Mouse (Mus musculus) liver, postnatal 0 days (tissue): ENCODE results near the gene Fut7. TPM values are rescaled to one million over a fixed set of nuclear protein-coding genes. Genes with fewer than 3 reads are reported as not detected.

ENCODE experiments used
- ATAC-seq: fragments of 200-750 bp; cut with Nextera tagmentation; 2 replicates; pipeline ENCODE4 v1.8.0; 2017; ENCODE audit warnings: mild to moderate bottlenecking, moderate library complexity
- DNase-seq: peaks from one replicate; pipeline ENCODE4 v3.0.0-alpha.2; 2016
- H3K27ac ChIP-seq: fragments of 300-500 bp; sonication (generic); 2 replicates; pipeline ENCODE4 v1.5.1; 2014; ENCODE audit warnings: antibody characterized with exemption, moderate library complexity, mild to moderate bottlenecking, low read depth
- H3K27me3 ChIP-seq: fragments of 300-500 bp; sonication (generic); 2 replicates; pipeline ENCODE4 v1.6.1; 2014; ENCODE audit warnings: low read length, control low read depth, mixed read lengths; ENCODE audit not compliant: insufficient read depth
- H3K36me3 ChIP-seq: fragments of 300-500 bp; sonication (generic); replicated peaks from 2 replicates; pipeline ENCODE4 v1.6.1; 2014; ENCODE audit warnings: mild to moderate bottlenecking, control low read depth, low read length, moderate library complexity, mixed read lengths; ENCODE audit not compliant: insufficient read depth
- H3K4me1 ChIP-seq: fragments of 300-500 bp; sonication (generic); 2 replicates; pipeline ENCODE4 v1.6.1; 2014; ENCODE audit warnings: antibody characterized with exemption, mild to moderate bottlenecking, control low read depth; ENCODE audit not compliant: insufficient read depth
- H3K4me2 ChIP-seq: fragments of 300-500 bp; sonication (generic); 2 replicates; pipeline ENCODE4 v1.6.1; 2014; ENCODE audit warnings: low read depth, mild to moderate bottlenecking, low read length, moderate library complexity, mixed read lengths
- H3K4me3 ChIP-seq: fragments of 300-500 bp; sonication (generic); 2 replicates; pipeline ENCODE4 v1.5.1; 2014; ENCODE audit warnings: low read depth, low read length
- H3K9ac ChIP-seq: fragments of 300-500 bp; sonication (generic); replicated peaks from 2 replicates; pipeline ENCODE4 v1.6.1; 2014; ENCODE audit warnings: mild to moderate bottlenecking, moderate library complexity
- H3K9me3 ChIP-seq: fragments of 300-500 bp; sonication (generic); 2 replicates; pipeline ENCODE4 v1.6.1; 2016; ENCODE audit warnings: mild to moderate bottlenecking, control low read depth, low read length, mixed read lengths
- CTCF ChIP-seq: sonication (generic); IDR thresholded peaks from 2 replicates; pipeline ENCODE4 v1.5.1; 2016; ENCODE audit warnings: antibody characterized with exemption, low read depth
- EP300 ChIP-seq: IDR thresholded peaks from 2 replicates; pipeline ENCODE4 v1.6.1; 2016; ENCODE audit warnings: antibody characterized with exemption, low read depth, mild to moderate bottlenecking
- WGBS: fragments of 180-500 bp; shearing (Covaris S2); extraction: QIAGEN DNeasy Blood & Tissue Kit; methylation state at CpG from one replicate; pipeline ENCODE4 v1.1.7; 2014; ENCODE audit not compliant: insufficient replicate concordance; 5-methylcytosine and 5-hydroxymethylcytosine counted together
- microRNA-seq: library from miRNA; unstranded; fragments of <30 nt; microRNA quantifications from one replicate; pipeline ENCODE4, GENCODE M21; 2016
- polyA plus RNA-seq: library from polyadenylated mRNA; unstranded; fragments of >200 nt; fragmentation: Nextera tagmentation; extraction: Ambion mirVana; gene quantifications from 2 replicates; pipeline ENCODE4 v1.2.1, GENCODE M21; 2015

Fut7 gene
- polyA plus RNA-seq, 1 experiment from 2014 or later: 0.78 TPM

- peaks cover 10% of the 10 kb centered on the region; the same call in 1 of the 2 replicates for H3K4me1 ChIP-seq
- H3K9me3 ChIP-seq: no peaks in the 10 kb centered on the region
- H3K4me2 ChIP-seq: no peak overlapping the region
- H3K27me3 ChIP-seq: no peaks in the 10 kb centered on the region
- TF ChIP-seq CTCF (no peak), EP300 (no peak)
- no peak for DNase-seq
- H3K27ac ChIP-seq: no peak overlapping the region
- ATAC-seq: no peak
- H3K36me3 ChIP-seq: no peaks in the 10 kb centered on the region
- 67% methylated on average over 14 of the region's 14 CpGs for WGBS
- H3K4me3 ChIP-seq: no peak overlapping the region
- no peak overlapping the region for H3K9ac ChIP-seq
Observed at GRCm38 (mm10) chr2:25467606-25468303, 44.7 kb downstream of the Fut7 start.

DNA sequence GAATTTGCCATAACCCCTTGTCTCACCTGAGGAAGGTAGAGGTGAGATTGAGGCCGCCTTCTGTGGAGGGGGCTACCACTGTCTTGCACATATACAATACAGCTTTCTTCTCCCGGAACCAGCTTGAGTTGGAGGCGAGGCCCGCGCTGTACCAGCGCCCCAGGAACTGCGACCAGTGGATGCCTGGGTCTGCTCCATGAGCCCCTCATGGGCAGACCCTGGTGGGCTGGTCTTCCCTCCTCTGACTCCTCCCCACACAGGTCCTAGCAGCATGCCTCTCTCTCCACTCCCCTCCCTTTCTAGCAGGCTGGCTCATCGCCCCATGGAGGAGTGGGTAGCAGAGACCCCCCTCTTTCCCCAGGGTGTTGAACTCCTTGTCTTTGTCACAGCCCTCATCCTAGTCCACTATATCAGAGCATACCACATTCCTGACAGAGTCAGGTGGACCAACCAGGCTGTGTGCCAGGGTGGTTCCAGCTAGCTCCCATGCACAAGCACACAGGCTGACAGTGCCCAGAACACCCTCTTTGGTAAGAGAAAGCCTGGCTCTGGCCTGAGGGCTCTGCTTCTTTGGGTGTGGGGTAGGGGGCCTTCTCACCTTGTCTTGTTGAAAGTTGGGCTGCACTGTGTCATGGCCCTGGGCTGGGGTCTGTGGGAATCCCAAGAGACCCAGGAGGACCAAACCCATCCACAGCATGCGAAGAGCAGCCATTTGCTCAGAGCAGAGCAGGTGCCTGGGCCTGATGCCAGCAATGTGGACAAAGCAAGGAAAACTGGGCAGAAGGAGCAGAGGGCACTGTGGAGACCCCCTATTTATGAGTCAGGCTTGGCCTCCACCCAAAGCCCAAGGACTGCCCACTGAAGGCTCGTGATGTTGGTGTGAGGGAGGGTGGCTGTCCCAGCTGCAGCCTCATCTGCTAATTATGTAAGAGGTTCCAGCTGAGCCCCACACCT is 46.2 kb downstream of the Fut7 start:
- no peak overlapping the region for H3K4me2 ChIP-seq
- TF ChIP-seq CTCF (no peak), EP300 (no peak)

GRCm38 (mm10) chr2:25469969-25470368 is 46.9 kb downstream of the Fut7 start, which contains the start of gene Ptgds:
Gene Ptgds, minus strand, starts transcription at chr2:25470046.
- Histone ChIP-seq H3K27ac (no peak within 1 kb of the TSS), H3K36me3 (no peaks in the 10 kb centered on the region), H3K27me3 (no peaks in the 10 kb centered on the region), H3K4me2 (no peak within 1 kb of the TSS), H3K9ac (no peak within 1 kb of the TSS), H3K4me3 (no peak within 1 kb of the TSS), H3K4me1 (peaks cover 5% of the 10 kb centered on the region; the same call in 1 of the 2 replicates), H3K9me3 (no peaks in the 10 kb centered on the region)
- TF ChIP-seq EP300 (no peak), CTCF (no peak)
- WGBS: 67% methylated on average over 6 of the region's 6 CpGs
- ATAC-seq (no peak), DNase-seq (no peak)

More for the DNA sequence above, 46.2 kb downstream of the Fut7 start:
- DNase-seq (no peak), ATAC-seq (no peak)
- Histone ChIP-seq H3K4me1 (peaks cover 10% of the 10 kb centered on the region; the same call in 1 of the 2 replicates), H3K9me3 (no peaks in the 10 kb centered on the region), H3K27ac (no peak overlapping the region), H3K36me3 (no peaks in the 10 kb centered on the region), H3K9ac (no peak overlapping the region), H3K27me3 (no peaks in the 10 kb centered on the region), H3K4me3 (no peak overlapping the region)
- 62% methylated on average over 10 of the region's 10 CpGs for WGBS

DNA sequence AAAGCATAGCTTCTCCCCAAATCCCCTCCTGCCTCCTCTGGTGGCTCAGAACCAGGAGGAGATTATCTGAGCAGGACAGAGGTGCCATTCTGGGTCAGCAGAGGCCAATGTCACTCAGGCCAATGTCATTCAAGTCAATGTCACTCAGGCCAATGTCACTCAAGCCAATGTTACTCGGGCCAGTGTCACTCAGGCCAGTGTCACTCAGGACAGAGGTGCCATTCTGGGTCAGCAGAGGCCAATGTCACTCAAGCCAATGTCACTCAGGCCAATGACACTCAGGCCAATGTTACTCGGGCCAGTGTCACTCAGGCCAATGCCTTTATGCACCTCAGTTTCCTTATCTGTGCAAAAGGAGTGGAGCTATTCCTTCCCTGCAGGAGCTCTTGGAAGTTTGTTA is 49.5 kb downstream of the Fut7 start:
- no peak overlapping the region for H3K27ac ChIP-seq
- no peak for TF ChIP-seq EP300
- TF ChIP-seq CTCF: no peak
- H3K4me2 ChIP-seq: no peak overlapping the region
- no peaks in the 10 kb centered on the region for H3K9me3 ChIP-seq
- no peaks in the 10 kb centered on the region for H3K27me3 ChIP-seq
- ATAC-seq: peak; percentile 81
- DNase-seq: no peak
- H3K4me3 ChIP-seq: no peak overlapping the region
- H3K36me3 ChIP-seq: no peaks in the 10 kb centered on the region
- H3K4me1 ChIP-seq: no peaks in the 10 kb centered on the region
- H3K9ac ChIP-seq: no peak overlapping the region
- 81% methylated on average over 2 of the region's 2 CpGs for WGBS

Small RNAs within 50 kb of the gene (microRNA-seq; reads per million reads assigned to microRNA genes)
- gene Mir3087: not detected

Other genes starting within 250 kb of the Fut7 start
- gene Nrarp, start 242.5 kb upstream of the Fut7 start, polyA plus RNA-seq: 1.3 and 1.7 TPM in 2 replicates
- 5.4 and 6.0 TPM in 2 replicates for gene Tor4a, start 226.4 kb upstream of the Fut7 start, polyA plus RNA-seq
- gene Nelfb, start 211.8 kb upstream of the Fut7 start, polyA plus RNA-seq: 19.3 and 22.3 TPM in 2 replicates
- not detected in 2 replicates for gene Stpg3, start 208.6 kb upstream of the Fut7 start, polyA plus RNA-seq
- gene Fam166a, start 204.5 kb upstream of the Fut7 start, polyA plus RNA-seq: not detected in 2 replicates
- 263 and 294 TPM in 2 replicates for gene Tubb4b, start 198.6 kb upstream of the Fut7 start, polyA plus RNA-seq
- gene Slc34a3, start 188.9 kb upstream of the Fut7 start, polyA plus RNA-seq: not detected in 2 replicates
- not detected in 2 replicates for gene Rnf224, start 186.5 kb upstream of the Fut7 start, polyA plus RNA-seq
- 0.11 TPM in 1 of 2 replicates, not detected in the other for gene Rnf208, start 181.0 kb upstream of the Fut7 start, polyA plus RNA-seq
- gene Cysrt1, start 180.8 kb upstream of the Fut7 start, polyA plus RNA-seq: not detected in 2 replicates
- 1.2 and 1.4 TPM in 2 replicates for gene AL732309.1, start 176.4 kb upstream of the Fut7 start, polyA plus RNA-seq
- gene Tmem203, start 167.8 kb upstream of the Fut7 start, polyA plus RNA-seq: 34.0 and 37.1 TPM in 2 replicates
- gene Tprn, start 160.6 kb upstream of the Fut7 start, polyA plus RNA-seq: 5.3 TPM in 2 replicates
- 77.2 and 81.7 TPM in 2 replicates for gene Ssna1, start 150.8 kb upstream of the Fut7 start, polyA plus RNA-seq
- gene Anapc2, start 150.8 kb upstream of the Fut7 start, polyA plus RNA-seq: 19.8 and 22.8 TPM in 2 replicates
- gene Tmem210, start 135.1 kb upstream of the Fut7 start, polyA plus RNA-seq: not detected in 2 replicates
- not detected in 2 replicates for gene Lrrc26, start 133.4 kb upstream of the Fut7 start, polyA plus RNA-seq
- gene Grin1, start 104.1 kb upstream of the Fut7 start, polyA plus RNA-seq: not detected in 2 replicates
- 15.7 and 16.5 TPM in 2 replicates for gene Man1b1, start 90.9 kb upstream of the Fut7 start, polyA plus RNA-seq
- 12.8 and 15.4 TPM in 2 replicates for gene Dpp7, start 66.9 kb upstream of the Fut7 start, polyA plus RNA-seq
- 18.7 and 19.4 TPM in 2 replicates for gene Uap1l1, start 57.6 kb upstream of the Fut7 start, polyA plus RNA-seq
- gene Sapcd2, start 50.9 kb upstream of the Fut7 start, polyA plus RNA-seq: 5.5 and 7.4 TPM in 2 replicates
- 2.9 and 3.6 TPM in 2 replicates for gene Entpd2, start 27.4 kb upstream of the Fut7 start, polyA plus RNA-seq
- gene Npdc1, start 23.9 kb upstream of the Fut7 start, polyA plus RNA-seq: 5.2 and 5.4 TPM in 2 replicates
- gene Abca2, start 5.4 kb downstream of the Fut7 start, polyA plus RNA-seq: 0.71 and 0.87 TPM in 2 replicates
- 0.77 and 1.4 TPM in 2 replicates for gene Clic3, start 33.6 kb downstream of the Fut7 start, polyA plus RNA-seq
- 14.7 and 17.1 TPM in 2 replicates for gene Paxx, start 37.8 kb downstream of the Fut7 start, polyA plus RNA-seq
- gene Ptgds, start 46.8 kb downstream of the Fut7 start, polyA plus RNA-seq: 0.83 and 1.0 TPM in 2 replicates
- gene Lcn12, start 70.6 kb downstream of the Fut7 start, polyA plus RNA-seq: not detected in 2 replicates
- gene Fbxw5, start 77.5 kb downstream of the Fut7 start, polyA plus RNA-seq: 26.7 and 26.9 TPM in 2 replicates
- gene C8g, start 78.5 kb downstream of the Fut7 start, polyA plus RNA-seq: 106 and 107 TPM in 2 replicates
- gene Traf2, start 123.7 kb downstream of the Fut7 start, polyA plus RNA-seq: 10.6 and 10.7 TPM in 2 replicates
- 263 and 268 TPM in 2 replicates for gene Edf1, start 134.6 kb downstream of the Fut7 start, polyA plus RNA-seq
- gene Mamdc4, start 151.6 kb downstream of the Fut7 start, polyA plus RNA-seq: 0.07 and 0.09 TPM in 2 replicates
- 44.7 and 46.1 TPM in 2 replicates for gene Phpt1, start 152.0 kb downstream of the Fut7 start, polyA plus RNA-seq
- 0.02 TPM in 1 of 2 replicates, not detected in the other for gene Ajm1, start 158.5 kb downstream of the Fut7 start, polyA plus RNA-seq
- gene Rabl6, start 185.3 kb downstream of the Fut7 start, polyA plus RNA-seq: 11.0 and 13.5 TPM in 2 replicates
- 0.19 and 0.28 TPM in 2 replicates for gene Ccdc183, start 194.4 kb downstream of the Fut7 start, polyA plus RNA-seq
- 43.3 and 55.1 TPM in 2 replicates for gene Tmem141, start 198.7 kb downstream of the Fut7 start, polyA plus RNA-seq
- gene Fcna, start 204.8 kb downstream of the Fut7 start, polyA plus RNA-seq: 95.4 and 100 TPM in 2 replicates
- 0.18 TPM in 1 of 2 replicates, not detected in the other for gene Lcn8, start 229.9 kb downstream of the Fut7 start, polyA plus RNA-seq
- not detected in 2 replicates for gene Lcn5, start 234.7 kb downstream of the Fut7 start, polyA plus RNA-seq